Mouse (Mus musculus) megakaryocyte, embryonic 14.5 days (primary cell): ENCODE results near the gene Arhgap40.

ENCODE experiments used
- FLI1 ChIP-seq: IDR thresholded peaks from 2 replicates; pipeline ENCODE4 v1.6.1; 2012; ENCODE audit warnings: low read length, inconsistent platforms, mixed read lengths
- GATA1 ChIP-seq: IDR thresholded peaks from 3 replicates; pipeline ENCODE4 v1.6.1; 2012; ENCODE audit warnings: mixed read lengths, low read length, inconsistent platforms, borderline replicate concordance

DNA sequence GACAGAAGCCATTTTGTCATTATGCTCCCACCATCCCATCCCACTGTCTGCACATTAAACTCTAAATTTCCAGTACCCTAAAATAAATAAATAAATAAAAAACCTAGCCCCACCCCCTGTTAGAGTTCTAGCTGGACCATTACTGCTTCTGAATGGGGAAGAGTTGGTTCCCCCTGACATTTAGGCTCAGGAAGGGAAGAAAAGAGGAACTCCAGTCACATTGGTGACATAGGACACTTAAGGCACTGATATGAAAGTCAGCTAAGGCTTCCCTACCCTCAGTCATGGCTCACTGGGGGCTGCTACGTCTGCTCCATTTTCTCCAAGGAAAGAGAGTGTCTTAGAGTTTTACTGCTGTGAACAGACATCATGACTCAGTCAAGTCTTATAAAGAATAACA, 84.2 kb downstream of the Arhgap40 start:
- TF ChIP-seq GATA1 (no peak), FLI1 (no peak)
